Mouse (Mus musculus) heart, postnatal 10 days (tissue): ENCODE results near the gene Thada. TPM values are rescaled to one million over a fixed set of nuclear protein-coding genes. Genes with fewer than 3 reads are reported as not detected.

ENCODE experiments used
- DNase-seq, 2 experiments: peaks; one replicate each; pipeline ENCODE4 v3.0.0; 2021
- intact Hi-C: fragments of 180-260 bp; cut with DNase I; formaldehyde crosslinking; loops from one replicate; pipeline ENCODE4 v1.15.1; 2025
- total RNA-seq, 2 experiments: library from RNA; stranded (reverse); gene quantifications; 2 replicates each; pipeline ENCODE4 v1.2.3; 2021

Gene Thada
- total RNA-seq, 2 experiments from 2014 or later, result 8.8 to 11.7 TPM

DNA sequence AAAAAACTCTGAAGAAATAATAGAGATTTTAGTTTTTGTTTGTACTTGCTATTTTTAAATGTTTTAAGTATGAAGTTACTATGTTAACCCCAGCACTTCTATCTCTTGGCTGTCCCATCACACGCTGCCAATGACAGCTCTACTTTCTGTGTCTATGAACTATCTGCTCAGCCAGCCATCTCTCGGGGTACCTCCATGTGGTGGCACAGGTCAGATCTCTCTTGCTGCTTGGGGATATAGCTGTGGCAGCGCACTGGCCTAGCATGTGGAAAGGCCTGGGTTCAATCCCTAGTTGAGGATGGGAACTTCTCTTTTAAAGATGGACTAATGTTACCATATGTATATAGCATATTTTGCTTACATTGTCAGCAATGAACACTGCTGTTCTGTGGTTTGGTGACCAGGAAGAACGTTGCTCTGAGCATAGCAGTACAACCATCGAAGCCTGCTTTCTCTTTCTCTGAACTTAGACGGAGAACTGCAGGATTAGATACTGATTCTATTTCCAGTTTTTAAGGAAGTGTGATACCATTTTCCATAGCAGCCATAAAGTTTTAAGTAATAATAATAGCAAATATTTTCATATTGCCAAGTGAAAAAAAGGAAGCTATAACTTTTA is 198.4 kb downstream of the Thada start:
- no peak for DNase-seq
- intact Hi-C loops, result no loop called here

DNA sequence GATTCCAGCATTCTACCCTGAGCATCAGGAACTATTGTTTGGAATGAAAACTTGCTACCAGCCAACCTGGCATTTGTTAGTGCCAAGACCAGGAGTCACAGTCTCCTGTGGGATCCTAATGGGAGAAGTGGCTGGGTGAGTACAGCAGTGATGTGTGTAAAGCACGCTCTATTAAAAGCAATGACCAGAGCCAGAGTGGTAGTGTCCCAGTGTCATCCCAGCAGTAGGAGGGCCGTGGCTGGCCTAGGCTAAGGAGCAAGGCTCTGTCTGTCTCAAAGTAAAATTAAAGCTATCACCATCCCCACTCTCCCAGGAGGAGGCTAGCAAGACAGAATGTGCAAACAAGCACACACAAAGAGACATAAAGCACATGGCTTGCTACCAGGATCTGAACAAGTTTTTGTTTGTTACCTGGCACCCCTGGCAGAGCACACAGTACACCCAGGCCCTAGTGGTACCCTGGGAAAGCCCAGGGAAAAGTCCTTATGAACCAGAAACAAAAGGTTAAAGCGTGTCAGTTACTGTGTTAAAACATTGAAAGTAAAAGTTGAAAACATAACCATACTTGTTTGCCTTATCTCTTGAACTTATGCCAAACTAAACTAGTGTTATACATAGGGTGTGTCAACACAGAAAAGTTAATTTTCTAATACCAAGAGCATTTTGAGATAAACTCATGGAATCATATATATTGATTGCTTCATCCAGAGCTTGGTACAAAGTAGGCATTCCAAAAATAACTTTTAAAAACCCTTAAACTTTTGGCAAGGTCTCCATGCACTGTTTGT is 199.7 kb downstream of the Thada start:
- intact Hi-C loops, result no loop called here
- no peak for DNase-seq

DNA sequence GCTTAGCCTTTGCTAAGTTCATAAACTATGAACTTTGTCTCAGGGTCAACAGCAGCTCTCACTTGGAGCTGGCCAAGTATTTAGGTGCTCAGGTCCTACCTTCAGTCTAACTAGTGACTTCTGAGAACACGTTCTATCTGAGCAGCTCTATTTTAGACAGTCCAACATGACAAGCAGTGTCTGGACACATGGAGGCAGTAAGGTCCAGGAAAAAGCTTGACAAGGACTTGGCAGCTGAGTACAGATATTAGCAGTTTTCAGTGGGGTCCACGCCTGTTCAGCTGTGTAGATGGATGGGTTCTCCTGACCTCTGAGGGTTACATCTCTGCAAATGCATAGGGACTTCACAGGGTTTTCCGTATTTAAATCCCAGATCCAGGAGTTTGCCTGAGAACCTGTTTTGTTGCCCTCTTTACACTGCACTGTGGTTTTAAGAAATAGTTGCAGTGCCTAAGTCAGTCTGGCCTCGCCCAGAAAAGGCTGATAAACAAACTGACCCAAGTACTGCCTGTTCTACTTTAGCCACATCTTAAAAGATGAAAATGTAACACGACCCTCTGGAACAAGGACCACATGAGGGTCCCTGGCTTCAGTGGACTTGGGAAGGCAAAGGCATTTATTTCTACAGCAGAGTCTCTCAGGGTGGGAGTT is 200.4 kb downstream of the Thada start:
- peak; percentile 47 to 48 for DNase-seq
- intact Hi-C loops, result no loop called here

DNA sequence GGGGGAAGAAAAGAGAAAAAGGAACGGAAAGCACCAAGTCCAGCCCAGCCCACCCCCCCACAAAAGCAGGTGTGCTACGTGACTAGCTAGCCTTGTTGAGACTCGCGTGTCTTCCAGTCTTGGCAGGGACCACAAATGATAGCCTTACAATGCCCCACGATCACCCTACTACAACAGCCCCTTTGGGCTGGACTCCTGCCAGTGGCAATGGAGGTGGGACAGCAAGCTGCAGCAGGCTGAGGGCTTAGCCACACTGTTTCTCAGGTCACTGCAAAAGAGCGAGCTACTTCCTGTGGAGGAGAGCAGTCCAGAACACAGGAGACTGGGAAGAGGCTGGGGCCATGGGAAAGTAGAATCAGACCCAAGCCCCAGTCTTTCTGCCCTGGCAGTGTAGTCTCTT is 201.7 kb downstream of the Thada start:
- no peak for DNase-seq
- intact Hi-C loops, result no loop called here

- DNase-seq, result no peak
- intact Hi-C loops, result no loop called here
Measured at GRCm38 (mm10) chr17:84263591-84263990, 202.4 kb downstream of the Thada start.

- intact Hi-C loops, result no loop called here
- DNase-seq, result no peak
Measured at GRCm38 (mm10) chr17:84262325-84262979, 203.6 kb downstream of the Thada start.

DNA sequence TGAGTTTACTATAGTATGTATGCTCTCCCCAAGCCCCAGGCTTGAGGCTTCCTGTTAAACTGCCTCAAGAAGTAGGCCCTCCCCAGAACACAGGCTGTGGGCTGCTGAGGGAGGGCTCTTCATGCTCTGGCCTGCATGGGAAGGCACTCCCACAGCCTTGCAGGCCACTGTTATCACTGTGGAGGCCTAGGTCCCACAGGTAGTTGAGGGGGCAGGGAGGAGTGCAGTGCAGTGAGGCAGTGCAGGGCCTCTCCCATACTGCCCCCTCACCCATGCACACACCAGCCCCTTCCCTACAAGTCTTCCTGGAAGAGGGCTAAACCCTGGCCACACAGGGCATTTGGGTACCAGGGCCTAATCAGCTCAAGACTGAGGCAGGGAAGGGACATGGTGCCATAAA is 205.0 kb downstream of the Thada start:
- DNase-seq, result no peak
- intact Hi-C loops, result no loop called here

DNA sequence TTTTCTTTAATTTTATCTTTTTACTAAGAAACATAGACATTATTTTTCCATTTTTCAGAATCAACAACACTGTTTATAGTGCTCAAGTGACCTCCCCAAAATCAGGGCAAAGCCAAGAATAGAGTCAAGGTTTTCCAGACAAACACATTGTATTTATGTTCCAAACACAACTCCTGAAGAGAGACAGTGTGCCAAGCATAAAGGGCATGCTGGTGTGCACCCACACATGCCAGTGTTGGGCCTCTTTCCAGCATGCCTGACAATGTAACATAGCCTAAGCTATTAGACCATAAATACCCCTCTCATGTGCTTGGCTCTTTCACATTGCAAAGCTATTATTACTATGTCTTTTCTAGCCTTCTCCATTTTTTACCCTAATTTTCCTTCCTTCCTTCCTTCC is 205.8 kb downstream of the Thada start:
- no peak for DNase-seq
- intact Hi-C loops, result no loop called here

GRCm38 (mm10) chr17:84258638-84259261 is 207.3 kb downstream of the Thada start:
- DNase-seq, result peak; percentile 60 to 70
- intact Hi-C loops, result no loop called here

DNA sequence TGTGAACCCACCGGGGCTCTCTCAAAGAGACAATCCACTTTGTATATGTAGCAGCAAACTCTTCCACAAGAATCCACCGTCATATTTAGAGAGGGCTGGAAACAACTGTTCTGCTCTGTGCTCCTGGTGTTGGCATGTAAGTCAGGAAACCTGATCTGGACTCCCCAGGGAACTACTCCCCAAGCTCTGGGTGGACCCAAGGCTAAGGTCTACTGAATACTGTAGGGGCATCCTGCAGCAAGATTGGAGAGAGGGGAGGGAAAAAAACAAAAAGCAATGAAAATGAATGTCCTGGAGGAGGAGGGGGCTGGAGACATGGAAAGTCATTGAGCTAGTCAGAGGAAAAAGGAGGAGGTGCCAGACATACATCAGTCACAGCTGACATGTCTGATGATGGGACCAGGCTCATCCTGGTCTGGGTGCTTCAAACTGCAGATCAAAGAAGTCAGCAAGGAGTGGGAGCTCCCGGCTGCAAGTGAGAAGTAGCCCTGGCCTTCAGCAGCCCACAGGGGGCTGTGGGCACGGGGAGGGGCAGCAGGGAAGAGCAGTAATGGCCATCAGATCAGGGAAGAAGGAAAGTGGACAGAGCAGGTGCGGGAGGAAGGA is 208.0 kb downstream of the Thada start:
- DNase-seq, result no peak
- intact Hi-C loops, result no loop called here

DNA sequence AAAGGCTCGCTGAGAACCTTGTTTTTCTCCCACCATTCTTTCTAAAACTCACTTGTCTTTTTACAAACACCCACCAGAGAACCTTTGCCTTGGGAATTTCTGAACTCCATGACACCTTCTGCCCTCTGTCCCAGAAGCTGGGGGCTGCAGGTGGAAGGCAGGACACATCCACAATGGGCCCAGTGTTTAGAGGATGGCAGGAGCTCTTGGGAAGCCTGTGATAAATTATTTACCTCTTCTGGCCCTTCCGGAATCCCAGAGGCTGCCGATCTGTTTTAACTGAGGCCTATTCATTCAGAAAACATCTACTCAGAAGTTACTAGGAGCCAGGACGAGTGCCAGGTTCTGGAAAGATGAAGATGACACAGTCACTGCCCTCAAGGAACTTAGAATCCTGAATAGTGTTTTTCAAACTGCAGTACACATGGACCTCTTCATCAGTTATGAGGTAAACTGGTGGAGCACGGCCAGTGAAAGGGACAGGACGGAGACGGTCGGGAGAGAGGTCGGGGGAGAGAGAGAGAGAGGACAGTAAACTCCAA is 209.7 kb downstream of the Thada start:
- no peak for DNase-seq
- intact Hi-C loops, result no loop called here

DNA sequence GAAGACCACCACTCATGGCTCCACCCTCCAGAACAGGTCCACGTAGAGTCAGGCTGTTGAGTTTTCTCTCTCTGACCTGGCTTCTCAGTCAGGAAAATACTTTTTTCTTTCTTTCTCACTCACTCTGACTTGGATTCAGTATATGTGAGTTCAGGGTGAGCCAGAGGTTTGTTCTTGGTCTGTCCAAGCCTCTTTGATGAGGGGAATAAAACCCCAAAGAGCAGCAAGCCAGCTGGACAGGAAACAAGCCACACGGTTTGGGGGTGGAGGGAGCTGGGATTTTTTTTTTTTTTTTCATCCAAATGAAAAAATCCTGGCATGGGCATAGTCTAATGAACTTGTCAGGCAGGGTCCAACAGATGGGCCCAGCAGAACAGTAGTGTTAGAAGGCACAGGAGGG is 210.2 kb downstream of the Thada start:
- no peak for DNase-seq
- intact Hi-C loops, result no loop called here

GRCm38 (mm10) chr17:84251426-84251825 is 214.6 kb downstream of the Thada start:
- no peak for DNase-seq
- intact Hi-C loops, result no loop called here

DNA sequence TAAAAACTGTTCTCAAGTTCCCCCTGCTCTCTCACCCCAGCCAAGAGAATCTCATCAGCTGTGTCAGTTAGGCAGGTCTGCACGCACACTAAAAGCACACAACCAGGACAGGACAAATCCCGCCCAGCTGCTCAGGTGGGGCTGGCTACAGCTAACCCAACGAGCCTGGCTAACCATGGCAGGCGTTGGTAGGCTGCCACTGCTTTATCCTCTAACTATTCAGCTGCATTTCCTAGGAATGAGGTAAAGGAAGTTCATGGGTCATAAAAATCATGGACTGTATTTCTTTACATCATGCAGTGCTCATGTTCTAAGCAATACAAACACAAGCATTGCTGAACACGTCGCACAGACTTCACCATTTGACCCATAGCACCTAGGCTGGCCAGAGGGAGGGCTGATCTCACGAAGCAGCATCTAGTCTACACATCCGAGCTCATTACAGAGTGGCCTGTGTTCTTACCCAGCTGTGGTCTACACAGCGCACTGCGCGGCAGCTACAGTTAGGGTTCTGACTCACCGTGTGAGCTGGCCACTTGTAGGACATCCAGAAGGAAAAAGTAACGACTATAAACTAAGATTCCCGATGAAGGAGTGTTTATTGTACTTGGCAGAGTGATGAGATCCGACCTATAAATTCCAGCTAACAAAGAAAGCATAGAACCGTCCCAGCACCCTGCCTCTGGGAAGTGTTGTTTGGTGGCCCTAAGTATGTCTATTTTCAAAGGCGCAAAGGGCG is 221.7 kb downstream of the Thada start:
- no peak for DNase-seq
- intact Hi-C loops, result no loop called here

GRCm38 (mm10) chr17:84243759-84244158 is 222.2 kb downstream of the Thada start:
- intact Hi-C loops, result no loop called here
- DNase-seq, result no peak

DNA sequence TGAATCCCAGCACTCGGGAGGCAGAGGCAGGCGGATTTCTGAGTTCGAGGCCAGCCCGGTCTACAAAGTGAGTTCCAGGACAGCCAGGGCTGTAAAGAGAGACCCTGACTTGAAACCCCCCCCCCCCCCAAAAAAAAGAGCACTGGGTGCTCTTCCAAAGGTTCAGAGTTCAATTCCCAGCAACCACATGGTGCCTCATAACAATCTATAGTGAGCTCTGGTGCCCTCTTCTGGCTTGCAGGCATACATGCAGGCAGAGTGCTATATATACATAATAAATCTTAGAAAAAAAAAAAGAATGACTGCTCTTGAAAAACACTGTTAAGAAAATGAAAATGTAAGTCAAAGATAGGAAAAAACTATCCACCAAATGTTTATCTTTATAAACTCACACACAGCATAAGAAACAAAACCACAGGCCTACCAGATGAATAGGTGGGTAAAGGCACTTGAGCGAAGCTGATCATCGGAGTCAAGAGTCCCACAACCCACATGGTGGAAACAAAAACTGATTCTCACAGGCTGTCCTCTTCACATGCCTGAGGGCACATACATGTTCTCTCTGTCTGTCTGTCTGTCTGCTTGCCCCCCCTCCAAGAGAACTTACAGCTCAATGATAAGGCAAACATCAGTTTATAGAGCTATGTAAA is 224.6 kb downstream of the Thada start:
- no peak for DNase-seq
- intact Hi-C loops, result no loop called here

GRCm38 (mm10) chr17:84239679-84240292 is 226.2 kb downstream of the Thada start:
- intact Hi-C loops, result no loop called here
- no peak for DNase-seq

DNA sequence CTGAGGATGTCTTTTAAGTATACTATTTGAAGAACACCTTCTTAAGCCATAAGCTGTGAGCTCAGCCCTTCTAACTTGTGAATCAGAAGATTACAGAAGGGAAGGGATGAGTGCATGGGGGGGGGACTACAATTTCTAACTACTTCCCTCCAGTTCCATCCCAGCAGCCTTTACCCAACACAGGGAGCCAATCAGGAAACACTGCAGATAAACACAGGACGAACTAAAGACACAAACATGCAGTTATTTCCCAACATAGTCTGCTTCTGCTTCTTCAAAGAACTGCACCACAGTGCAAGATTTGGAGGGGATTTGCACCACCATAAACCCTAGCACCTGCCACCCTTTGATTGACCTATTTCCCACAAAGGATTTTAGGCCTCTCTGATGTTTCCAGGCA is 227.8 kb downstream of the Thada start:
- DNase-seq, result no peak
- intact Hi-C loops, result no loop called here
